Mouse (Mus musculus) neutrophil, adult 59 days (primary cell): ENCODE measurements around the gene Zfp433. TPM values are rescaled to one million over a fixed set of nuclear protein-coding genes. Genes with fewer than 3 reads are reported as not detected.

ENCODE experiments used
- total RNA-seq, 2 experiments: library from RNA; stranded (reverse); gene quantifications; 1 replicate in 1 of 2; 2 replicates in 1 of 2; pipeline ENCODE4 v1.2.4; 2023

The Zfp433 gene
- total RNA-seq = 1 to 10 TPM; 3.5 to 5.1 TPM

GRCm38 (mm10) chr10:81704531-81705301 is at the start of gene Zfp433:
TSS of gene Zfp433 (plus strand) at chr10:81704825.

GRCm38 (mm10) chr10:81770506-81771403 is 66.1 kb downstream of the Zfp433 start, which contains the start of gene Gm3055:
TSS of gene Gm3055 (minus strand) at chr10:81771161.

Other genes with a start within 250 kb of the Zfp433 start
- 10 to 100 TPM; 59.7 to 65.2 TPM for gene Nfic, start 249.2 kb upstream of the Zfp433 start, total RNA-seq
- gene Celf5, start 222.1 kb upstream of the Zfp433 start, total RNA-seq = under 1 TPM in 1 of 2 experiments, not detected in 1; 0.46 TPM
- gene Ncln, start 208.4 kb upstream of the Zfp433 start, total RNA-seq = 100 to 1,000 TPM; 112 to 133 TPM
- 10 to 100 TPM; 68.9 to 87.5 TPM for gene S1pr4, start 204.7 kb upstream of the Zfp433 start, total RNA-seq
- gene Gna15, start 180.6 kb upstream of the Zfp433 start, total RNA-seq = 10 to 100 TPM; 36.8 to 37.6 TPM
- 10 to 100 TPM in 1 of 2 experiments, 1 to 10 TPM in 1; 9.7 to 13.9 TPM for gene Gna11, start 159.6 kb upstream of the Zfp433 start, total RNA-seq
- 100 to 1,000 TPM; 319 to 329 TPM for gene Aes, start 145.3 kb upstream of the Zfp433 start, total RNA-seq
- 1 to 10 TPM; 1.1 to 1.9 TPM for gene Tle2, start 130.3 kb upstream of the Zfp433 start, total RNA-seq
- gene Tle6, start 103.8 kb upstream of the Zfp433 start, total RNA-seq = 1 to 10 TPM; 3.0 to 4.4 TPM
- gene BC025920, start 98.6 kb upstream of the Zfp433 start, total RNA-seq = 1 to 10 TPM; 1.0 to 1.3 TPM
- gene Sirt6, start 77.0 kb upstream of the Zfp433 start, total RNA-seq = 10 to 100 TPM; 13.2 to 14.2 TPM
- gene Ankrd24, start 76.3 kb upstream of the Zfp433 start, total RNA-seq = 1 to 10 TPM; 1.1 to 1.6 TPM
- 1 to 10 TPM; 1.0 to 1.2 TPM for gene Gm10778, start 55.8 kb upstream of the Zfp433 start, total RNA-seq
- 1 to 10 TPM in 1 of 2 experiments, not detected in 1; 1.2 TPM for gene Gm3055, start 66.3 kb downstream of the Zfp433 start, total RNA-seq
- 1 to 10 TPM in 1 of 2 experiments, under 1 TPM in 1; 0.69 to 1.5 TPM for gene Gm4767, start 107.4 kb downstream of the Zfp433 start, total RNA-seq
- 1 to 10 TPM in 1 of 2 experiments, under 1 TPM in 1; 0.93 to 1.2 TPM for gene Gm32687, start 159.1 kb downstream of the Zfp433 start, total RNA-seq
- gene Zfp781, start 225.7 kb downstream of the Zfp433 start, total RNA-seq = under 1 TPM; 0.20 to 0.51 TPM